Mouse (Mus musculus): Measurements from ENCODE around the gene Bag1.
A peak's percentile ranks its signal among the peaks of the same experiment; 100 is the strongest.

Gene Bag1

GRCm38 (mm10) chr4:40889252-40889651 lies 58.8 kb downstream of the Bag1 start:
- DNase-seq (ENCODE audit: low spot score), result peak; percentile 54

- DNase-seq (ENCODE audit: low spot score), result no peak
Measured at GRCm38 (mm10) chr4:40888839-40889238, 59.3 kb downstream of the Bag1 start.

Measured in MN1 (cell line).